Mouse (Mus musculus) small intestine, adult 2 months (tissue): ENCODE results near the gene Gm26992. TPM values are rescaled to one million over a fixed set of nuclear protein-coding genes. Genes with fewer than 3 reads are reported as not detected.
A peak's percentile ranks its signal among the peaks of the same experiment; 100 is the strongest.
"Not testable (repeated sequence)": the region's sequence is repeated elsewhere in the genome, so short reads cannot be mapped to it uniquely, and the experiment has no call there.

Experiments
- H3K27ac ChIP-seq: fragments of 200-500 bp; 2 replicates; pipeline ENCODE4 v1.5.1; 2012; ENCODE audit warnings: low read depth, low read length, control low read depth, inconsistent platforms; ENCODE audit not compliant: insufficient read depth
- H3K27me3 ChIP-seq: fragments of 200-500 bp; 2 replicates; pipeline ENCODE4 v1.6.1; 2012; ENCODE audit warnings: mild to moderate bottlenecking, moderate library complexity, low read length, inconsistent platforms; ENCODE audit not compliant: control insufficient read depth, insufficient read depth
- H3K36me3 ChIP-seq: fragments of 200-500 bp; 2 replicates; pipeline ENCODE4 v1.6.1; 2012; ENCODE audit warnings: mild to moderate bottlenecking, low read length, control low read depth, inconsistent platforms; ENCODE audit not compliant: control insufficient read depth, insufficient read depth
- H3K4me1 ChIP-seq: fragments of 200-500 bp; 2 replicates; pipeline ENCODE4 v1.6.1; 2012; ENCODE audit warnings: low read length, inconsistent platforms, mixed read lengths; ENCODE audit not compliant: control insufficient read depth, insufficient read depth, insufficient read length
- H3K4me3 ChIP-seq: fragments of 200-500 bp; 2 replicates; pipeline ENCODE4 v1.5.1; 2012; ENCODE audit warnings: low read depth, mild to moderate bottlenecking, control low read depth, inconsistent platforms, low read length, moderate library complexity
- CTCF ChIP-seq: fragments of 200-500 bp; IDR thresholded peaks from 2 replicates; pipeline ENCODE4 v1.5.1; 2012; ENCODE audit warnings: low read depth, mild to moderate bottlenecking, control low read depth, inconsistent platforms, low read length, moderate library complexity, mixed read lengths; ENCODE audit not compliant: insufficient replicate concordance, insufficient read length; ENCODE audit errors: extremely low read depth
- POLR2A ChIP-seq: fragments of 200-500 bp; IDR thresholded peaks from 2 replicates; pipeline ENCODE4 v1.6.1; 2012; ENCODE audit warnings: low read depth, mild to moderate bottlenecking, control low read depth, inconsistent platforms, low read length, moderate library complexity
- WGBS: fragments of 180-500 bp; shearing (Covaris S2); methylation state at CpG from one replicate; pipeline ENCODE4 v1.1.7; 2018; 5-methylcytosine and 5-hydroxymethylcytosine counted together
- polyA plus RNA-seq: library from polyadenylated mRNA; depleted of rRNA; stranded (reverse); fragments of >200 nt; gene quantifications from 2 replicates; pipeline ENCODE4 v1.2.3, GENCODE M21; 2012

The Gm26992 gene
- polyA plus RNA-seq, 1 experiment: not detected

DNA sequence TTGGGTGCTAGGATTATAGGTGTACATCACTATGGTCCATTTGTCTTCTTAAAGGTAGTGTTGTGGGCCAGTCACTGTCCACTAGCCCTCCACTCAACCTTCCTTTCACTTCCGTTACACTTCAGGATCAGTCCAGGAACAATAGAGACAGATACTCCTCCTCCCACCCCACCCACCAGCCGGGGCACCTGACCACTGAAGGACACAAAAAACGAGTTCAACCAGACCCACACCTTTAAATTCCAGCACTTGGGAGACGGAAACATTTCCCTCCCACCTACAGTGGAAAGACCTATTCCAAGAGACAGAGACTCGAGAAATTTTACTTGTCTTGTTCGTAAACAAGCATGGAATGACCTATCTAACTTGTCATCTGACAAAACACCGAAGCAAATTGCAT lies 10.5 kb downstream of the Gm26992 start:
- TF ChIP-seq POLR2A (no peak), CTCF (no peak)
- Histone ChIP-seq H3K4me1 (no peaks in the 10 kb centered on the region), H3K36me3 (no peaks in the 10 kb centered on the region), H3K27ac (no peak overlapping the region), H3K27me3 (no peaks in the 10 kb centered on the region), H3K4me3 (no peak overlapping the region)
- 46% methylated on average over 7 of the region's 7 CpGs for WGBS

DNA sequence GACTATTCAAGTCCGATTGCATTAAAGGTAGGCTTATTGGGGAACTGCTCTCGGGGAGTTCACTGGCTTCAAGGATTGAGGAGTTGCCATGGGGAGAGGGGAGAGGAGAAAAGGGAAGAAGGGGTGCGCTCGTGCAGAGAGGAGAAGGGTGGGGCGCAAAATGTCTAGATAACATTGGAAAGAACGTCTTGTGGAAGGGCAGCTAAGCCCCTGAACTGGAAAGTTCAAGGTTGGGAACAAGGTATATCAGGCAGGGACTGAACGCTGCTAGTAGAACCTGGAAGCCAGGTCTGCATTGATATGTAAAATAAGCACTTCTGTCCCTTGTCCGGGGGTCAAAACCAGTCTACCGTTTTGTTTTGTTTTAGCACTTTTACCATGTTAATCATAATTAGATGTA lies 16.2 kb downstream of the Gm26992 start:
- Histone ChIP-seq H3K4me1 (no peaks in the 10 kb centered on the region), H3K36me3 (no peaks in the 10 kb centered on the region), H3K27ac (no peak overlapping the region), H3K4me3 (no peak overlapping the region), H3K27me3 (no peaks in the 10 kb centered on the region)
- WGBS: 15% methylated on average over 9 of the region's 9 CpGs
- TF ChIP-seq POLR2A (no peak), CTCF (no peak)

DNA sequence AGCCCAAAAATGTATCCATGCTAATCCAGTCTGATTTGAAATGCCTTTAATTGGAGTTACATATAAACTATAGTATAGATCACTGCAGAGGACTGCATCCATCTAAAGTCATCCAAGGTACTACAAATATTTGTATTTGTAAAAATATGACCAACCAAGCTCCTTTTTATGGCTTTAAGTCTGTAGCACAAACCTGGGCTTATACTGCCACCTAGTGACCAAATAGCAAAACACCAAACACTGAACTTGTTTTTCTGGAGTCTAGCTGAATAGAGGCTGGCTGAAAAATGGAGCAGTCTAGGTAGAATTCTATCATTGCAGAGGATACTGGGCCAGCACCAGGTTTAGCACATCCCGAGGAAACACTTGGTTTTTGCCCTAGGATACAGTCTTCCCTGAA lies 19.0 kb downstream of the Gm26992 start:
- H3K4me1 ChIP-seq: no peaks in the 10 kb centered on the region
- no peaks in the 10 kb centered on the region for H3K36me3 ChIP-seq
- WGBS: 0% methylated on average over 1 of the region's 1 CpGs
- H3K27ac ChIP-seq: no peak overlapping the region
- no peak overlapping the region for H3K4me3 ChIP-seq
- H3K27me3 ChIP-seq: no peaks in the 10 kb centered on the region
- TF ChIP-seq POLR2A (no peak), CTCF (no peak)

DNA sequence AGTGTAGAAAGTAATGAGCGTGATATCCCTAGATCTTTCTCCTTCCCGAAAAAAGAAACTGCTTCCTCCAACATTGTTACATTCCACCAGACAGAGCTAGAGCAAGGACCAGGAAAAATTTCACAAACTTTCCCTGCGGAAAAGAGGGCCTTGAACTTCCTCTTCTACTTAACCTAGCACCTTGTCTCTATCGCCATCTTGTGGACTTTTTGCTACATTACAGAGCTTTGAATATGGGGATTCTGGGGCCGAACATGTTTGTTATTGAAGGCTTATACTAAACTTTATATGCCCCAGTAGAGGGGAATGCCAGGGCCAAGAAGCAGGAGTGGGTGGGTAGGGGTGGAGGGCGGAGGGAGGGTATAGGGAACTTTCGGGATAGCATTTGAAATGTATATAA lies 21.9 kb downstream of the Gm26992 start:
- 25% methylated on average over 7 of the region's 7 CpGs for WGBS
- Histone ChIP-seq H3K36me3 (no peaks in the 10 kb centered on the region), H3K27me3 (peaks cover 4% of the 10 kb centered on the region; the same call in 1 of the 2 replicates), H3K4me1 (peaks cover 8% of the 10 kb centered on the region; the same call in 1 of the 2 replicates), H3K27ac (no peak overlapping the region), H3K4me3 (no peak overlapping the region)
- TF ChIP-seq POLR2A: no peak
- TF ChIP-seq CTCF: no peak

DNA sequence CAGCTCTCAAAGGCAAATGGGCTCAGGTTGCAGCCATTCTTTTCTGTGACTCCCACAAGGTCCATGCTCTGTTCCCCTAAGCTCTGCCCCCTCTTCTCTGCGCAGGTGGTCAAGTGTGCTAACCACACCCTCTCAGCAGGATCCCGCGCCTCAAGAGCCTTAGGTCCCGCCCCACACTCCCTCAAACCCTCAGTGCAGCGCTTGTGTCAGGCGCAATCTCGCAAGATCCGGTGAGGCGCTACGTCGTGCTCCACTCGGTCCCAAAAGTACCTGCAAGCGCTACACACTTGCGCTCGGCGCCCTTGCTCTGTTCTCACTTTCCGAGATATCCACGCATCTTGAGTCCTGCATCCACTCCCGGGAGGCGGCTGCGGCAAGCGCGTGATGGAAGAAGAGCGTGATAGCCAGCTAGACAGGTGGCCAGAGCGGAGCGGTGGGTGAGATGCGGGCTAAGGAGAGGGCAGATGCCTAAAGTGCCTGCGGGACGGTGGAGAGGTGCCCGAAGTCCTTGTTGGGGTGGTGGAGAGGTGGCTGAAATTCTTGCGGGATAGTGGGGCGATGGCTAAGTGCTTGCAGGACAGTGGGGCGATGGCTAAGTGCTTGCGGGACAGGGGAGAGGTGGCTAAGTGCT lies 25.8 kb downstream of the Gm26992 start:
- Histone ChIP-seq H3K27me3 (peaks cover 4% of the 10 kb centered on the region; the same call in 1 of the 2 replicates), H3K4me1 (peaks cover 8% of the 10 kb centered on the region; the same call in 1 of the 2 replicates), H3K27ac (no peak overlapping the region), H3K4me3 (peak overlapping the region; percentile 57), H3K36me3 (no peaks in the 10 kb centered on the region)
- TF ChIP-seq CTCF: no peak
- no peak for TF ChIP-seq POLR2A
- WGBS: 6% methylated on average over 34 of the region's 34 CpGs

DNA sequence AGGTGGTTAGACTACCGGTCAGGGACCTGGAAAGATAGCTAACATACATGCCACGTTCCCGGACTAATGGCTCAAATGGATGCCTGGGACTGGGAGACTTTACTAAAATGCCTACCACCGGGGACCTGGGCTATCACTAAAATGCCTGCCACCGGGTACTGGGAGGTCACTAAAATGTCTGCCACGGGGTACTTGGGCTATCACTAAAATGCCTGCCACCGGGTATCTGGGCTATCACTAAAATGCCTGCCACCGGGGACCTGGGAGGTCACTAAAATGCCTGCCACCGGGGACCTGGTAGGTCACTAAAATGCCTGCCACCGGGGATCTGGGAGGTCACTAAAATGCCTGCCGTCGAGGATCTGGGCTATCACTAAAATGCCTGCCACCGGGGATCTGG lies 26.6 kb downstream of the Gm26992 start:
- H3K4me3 ChIP-seq, H3K36me3 ChIP-seq, H3K27me3 ChIP-seq, H3K27ac ChIP-seq, H3K4me1 ChIP-seq: not testable (repeated sequence)
- WGBS: 42% methylated on average over 10 of the region's 13 CpGs

DNA sequence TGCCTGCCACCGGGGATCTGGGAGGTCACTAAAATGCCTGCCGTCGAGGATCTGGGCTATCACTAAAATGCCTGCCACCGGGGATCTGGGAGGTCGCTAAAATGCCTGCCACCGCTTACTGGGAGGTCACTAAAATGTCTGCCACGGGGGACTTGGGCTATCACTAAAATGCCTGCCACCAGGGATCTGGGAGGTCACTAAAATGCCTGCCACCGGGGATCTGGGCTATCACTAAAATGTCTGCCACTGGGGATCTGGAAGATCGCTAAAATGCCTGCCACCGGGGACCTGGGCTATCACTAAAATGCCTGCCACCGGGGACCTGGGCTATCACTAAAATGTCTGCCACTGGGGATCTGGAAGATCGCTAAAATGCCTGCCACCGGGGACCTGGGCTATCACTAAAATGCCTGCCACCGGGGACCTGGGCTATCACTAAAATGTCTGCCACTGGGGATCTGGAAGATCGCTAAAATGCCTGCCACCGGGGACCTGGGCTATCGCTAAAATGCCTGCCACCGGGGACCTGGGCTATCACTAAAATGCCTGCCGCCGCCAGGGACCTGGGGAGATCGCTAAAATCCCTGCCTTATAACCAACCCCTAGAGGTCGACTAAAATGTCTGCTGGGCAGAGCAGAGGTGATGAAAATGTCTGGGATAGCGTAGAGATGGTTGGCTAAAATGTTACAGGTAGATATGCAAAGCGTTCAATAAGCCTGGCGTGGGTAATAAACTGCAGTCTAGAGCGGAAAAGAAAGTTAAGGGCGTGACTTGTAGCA lies 27.3 kb downstream of the Gm26992 start:
- not testable (repeated sequence) for H3K36me3 ChIP-seq, H3K4me3 ChIP-seq, H3K4me1 ChIP-seq, H3K27ac ChIP-seq, H3K27me3 ChIP-seq
- 79% methylated on average over 25 of the region's 27 CpGs for WGBS
